Mouse (Mus musculus): ENCODE data around the gene Pitpnm3. TPM values are rescaled to one million over a fixed set of nuclear protein-coding genes. Genes with fewer than 3 reads are reported as not detected.
"Not testable (repeated sequence)": the region's sequence is repeated elsewhere in the genome, so short reads cannot be mapped to it uniquely, and the experiment has no call there.

Gene Pitpnm3
- polyA plus RNA-seq (2017; shearing (Covaris generic)), result under 1 TPM in 1 of 2 experiments, not detected in 1; 0.11 TPM

- ATAC-seq, result no peak
Observed at GRCm38 (mm10) chr11:72135383-72136158, at the start of gene Pitpnm3. TSS of gene Pitpnm3 (minus strand) at chr11:72135778.

GRCm38 (mm10) chr11:72184252-72184651, 48.7 kb upstream of the Pitpnm3 start:
- ATAC-seq, result no peak

GRCm38 (mm10) chr11:72181136-72181535, 45.6 kb upstream of the Pitpnm3 start:
- ATAC-seq, result no peak

- peak; percentile 39 for ATAC-seq
Observed at GRCm38 (mm10) chr11:72180556-72180955, 45.0 kb upstream of the Pitpnm3 start.

- no peak for ATAC-seq
Observed at GRCm38 (mm10) chr11:72176553-72176952, 41.0 kb upstream of the Pitpnm3 start.

- ATAC-seq, result no peak
Observed at GRCm38 (mm10) chr11:72175966-72176365, 40.4 kb upstream of the Pitpnm3 start.

- no peak for ATAC-seq
Observed at GRCm38 (mm10) chr11:72174721-72175120, 39.1 kb upstream of the Pitpnm3 start.

GRCm38 (mm10) chr11:72173506-72173905, 37.9 kb upstream of the Pitpnm3 start:
- ATAC-seq, result no peak

- not testable (repeated sequence) for ATAC-seq
Observed at GRCm38 (mm10) chr11:72171906-72172305, 36.3 kb upstream of the Pitpnm3 start.

- no peak for ATAC-seq
Observed at GRCm38 (mm10) chr11:72169871-72170270, 34.3 kb upstream of the Pitpnm3 start.

GRCm38 (mm10) chr11:72163198-72163597, 27.6 kb upstream of the Pitpnm3 start:
- no peak for ATAC-seq

- no peak for ATAC-seq
Observed at GRCm38 (mm10) chr11:72156624-72157023, 21.0 kb upstream of the Pitpnm3 start.

- ATAC-seq, result no peak
Observed at GRCm38 (mm10) chr11:72155981-72156428, 20.4 kb upstream of the Pitpnm3 start.

GRCm38 (mm10) chr11:72155186-72155980, 19.8 kb upstream of the Pitpnm3 start:
- no peak for ATAC-seq

- no peak for ATAC-seq
Observed at GRCm38 (mm10) chr11:72153122-72153862, 17.7 kb upstream of the Pitpnm3 start.

GRCm38 (mm10) chr11:72151120-72151519, 15.5 kb upstream of the Pitpnm3 start:
- no peak for ATAC-seq

- ATAC-seq, result no peak
Observed at GRCm38 (mm10) chr11:72147910-72148309, 12.3 kb upstream of the Pitpnm3 start.

- no peak for ATAC-seq
Observed at GRCm38 (mm10) chr11:72145877-72146248, 10.3 kb upstream of the Pitpnm3 start.

- ATAC-seq, result no peak
Observed at GRCm38 (mm10) chr11:72145182-72145876, 9.8 kb upstream of the Pitpnm3 start.

GRCm38 (mm10) chr11:72142889-72143288, 7.3 kb upstream of the Pitpnm3 start:
- no peak for ATAC-seq

- ATAC-seq, result no peak
Observed at GRCm38 (mm10) chr11:72140198-72140597, 4.6 kb upstream of the Pitpnm3 start.
